Mouse (Mus musculus) gastrocnemius, postnatal 25 days (tissue): ENCODE measurements around the gene Zbtb7a. TPM values are rescaled to one million over a fixed set of nuclear protein-coding genes. Genes with fewer than 3 reads are reported as not detected.

ENCODE experiments used
- DNase-seq: peaks from one replicate; pipeline ENCODE4 v3.0.0; 2022
- total RNA-seq, 2 experiments: library from RNA; stranded (reverse); gene quantifications; 1 replicate in 1 of 2; 2 replicates in 1 of 2; pipeline ENCODE4 v1.2.3; 2021

Gene Zbtb7a
- total RNA-seq, 2 experiments from 2014 or later = 21.4 to 22.3 TPM

- no peak for DNase-seq
Observed at GRCm38 (mm10) chr10:81138821-81139528, 4.0 kb downstream of the Zbtb7a start.

DNA sequence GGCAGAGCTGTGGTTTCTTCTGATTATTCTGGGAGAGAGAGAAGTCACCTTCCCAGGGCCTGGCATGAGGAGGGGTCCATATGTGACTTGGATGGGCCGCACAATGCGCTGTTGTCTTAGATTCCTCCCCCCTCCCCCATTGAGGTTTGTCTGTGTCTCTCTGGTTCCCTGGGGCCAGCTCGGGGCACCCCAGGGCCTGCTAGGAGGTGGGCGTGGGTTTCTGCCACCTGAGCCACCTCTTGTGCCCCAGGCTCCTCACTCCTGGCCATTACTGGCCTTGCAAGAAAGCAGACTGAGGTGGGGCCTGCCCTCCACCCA lies 4.5 kb downstream of the Zbtb7a start:
- no peak for DNase-seq

DNA sequence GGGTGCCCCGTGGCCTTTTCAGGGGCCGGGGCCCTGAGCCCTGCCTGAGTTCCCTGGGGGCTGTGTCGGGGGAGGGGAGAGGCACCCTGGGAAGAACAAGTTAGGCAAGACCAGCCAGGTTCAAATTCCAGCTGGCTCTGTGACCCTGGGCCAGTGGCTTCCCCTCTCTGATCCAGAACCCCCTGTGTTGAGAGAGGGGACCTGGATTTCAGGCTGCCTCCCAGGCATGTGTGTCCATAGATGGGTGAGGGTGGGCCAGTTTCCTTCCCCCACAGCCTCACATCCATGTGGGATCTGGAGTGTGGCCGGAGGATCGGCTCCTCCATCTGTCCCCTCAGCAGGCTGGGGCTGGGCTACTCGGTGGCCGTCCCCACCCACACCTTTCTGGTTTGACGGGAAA lies 5.0 kb downstream of the Zbtb7a start:
- DNase-seq = no peak

GRCm38 (mm10) chr10:81140717-81141454 lies 5.9 kb downstream of the Zbtb7a start:
- DNase-seq = no peak

DNA sequence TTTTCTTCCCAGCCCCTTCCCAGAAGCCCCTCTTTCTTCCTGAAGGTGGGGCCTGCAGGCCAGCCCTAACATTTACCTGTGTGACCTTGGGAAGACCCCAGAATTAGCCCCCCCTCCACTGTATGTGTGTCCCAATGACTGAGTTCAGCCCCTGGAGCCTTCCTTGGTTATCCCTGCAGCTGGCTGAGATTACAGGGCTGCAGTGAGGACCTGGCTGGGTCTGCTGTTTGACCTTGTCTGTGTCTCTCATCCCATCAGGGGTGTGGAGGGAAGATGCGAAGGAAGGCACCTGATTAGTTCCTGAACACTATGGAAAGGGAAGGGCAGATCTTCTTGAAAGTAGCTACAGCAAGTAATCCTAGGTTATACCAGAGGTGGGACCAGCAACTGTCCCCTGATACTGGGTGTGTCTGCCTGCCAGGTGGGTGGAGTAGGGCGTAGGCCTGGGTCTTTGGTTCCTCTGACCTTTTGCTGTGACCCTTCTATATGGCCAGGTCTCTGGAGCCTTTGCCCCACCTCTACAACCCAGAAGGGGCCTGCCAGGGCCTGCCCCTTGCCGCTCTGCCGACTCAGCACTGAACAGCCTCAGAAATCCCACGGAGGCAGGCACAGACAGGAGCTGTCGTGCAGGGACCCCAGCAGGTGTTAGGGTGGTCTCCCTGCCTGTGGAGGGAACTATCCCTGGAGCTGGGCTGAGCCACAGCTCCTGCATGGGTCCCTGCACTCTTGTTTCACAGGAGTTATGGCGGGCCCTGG lies 6.6 kb downstream of the Zbtb7a start:
- DNase-seq = no peak

GRCm38 (mm10) chr10:81142551-81142981 lies 7.5 kb downstream of the Zbtb7a start:
- no peak for DNase-seq

- DNase-seq = no peak
Observed at GRCm38 (mm10) chr10:81143157-81143633, 8.2 kb downstream of the Zbtb7a start.

DNA sequence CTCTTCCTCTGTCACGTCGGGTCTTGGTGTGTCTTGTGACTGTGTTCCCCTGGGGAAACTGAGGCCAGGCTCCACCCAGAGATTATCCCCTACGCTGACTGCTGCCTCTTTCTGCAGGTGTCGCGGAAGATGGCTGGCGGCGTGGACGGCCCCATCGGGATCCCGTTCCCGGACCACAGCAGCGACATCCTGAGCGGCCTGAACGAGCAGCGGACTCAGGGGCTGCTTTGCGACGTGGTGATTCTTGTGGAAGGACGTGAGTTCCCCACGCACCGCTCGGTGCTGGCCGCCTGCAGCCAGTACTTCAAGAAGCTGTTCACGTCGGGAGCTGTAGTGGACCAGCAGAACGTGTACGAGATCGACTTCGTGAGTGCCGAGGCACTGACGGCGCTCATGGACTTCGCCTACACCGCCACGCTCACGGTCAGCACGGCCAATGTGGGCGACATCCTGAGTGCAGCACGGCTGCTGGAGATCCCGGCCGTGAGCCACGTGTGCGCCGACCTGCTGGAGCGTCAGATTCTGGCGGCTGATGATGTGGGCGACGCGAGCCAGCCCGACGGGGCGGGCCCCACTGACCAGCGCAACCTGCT lies 8.9 kb downstream of the Zbtb7a start:
- no peak for DNase-seq

GRCm38 (mm10) chr10:81144667-81145066 lies 9.6 kb downstream of the Zbtb7a start:
- no peak for DNase-seq

DNA sequence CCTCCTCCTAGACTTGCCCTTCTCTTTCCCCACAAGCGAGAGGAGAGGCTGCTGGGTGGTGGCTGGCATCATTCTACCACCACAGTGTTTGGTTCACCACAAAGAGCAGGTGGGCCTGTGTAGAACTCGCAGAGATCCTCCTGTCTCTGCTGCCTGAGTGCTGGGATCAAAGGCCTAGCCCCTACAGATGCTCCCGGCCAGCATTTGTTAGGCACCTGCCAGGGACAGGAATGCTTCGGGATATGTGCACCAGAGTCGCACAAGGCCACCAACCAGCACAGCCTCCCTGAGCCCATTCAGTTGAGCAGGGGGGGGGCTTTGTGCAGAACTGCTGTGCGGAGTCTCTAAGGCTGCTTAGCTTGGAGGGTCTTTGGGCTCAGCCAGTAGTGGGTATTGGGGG lies 10.3 kb downstream of the Zbtb7a start:
- DNase-seq = no peak

GRCm38 (mm10) chr10:81145778-81146177 lies 10.8 kb downstream of the Zbtb7a start:
- DNase-seq = no peak

DNA sequence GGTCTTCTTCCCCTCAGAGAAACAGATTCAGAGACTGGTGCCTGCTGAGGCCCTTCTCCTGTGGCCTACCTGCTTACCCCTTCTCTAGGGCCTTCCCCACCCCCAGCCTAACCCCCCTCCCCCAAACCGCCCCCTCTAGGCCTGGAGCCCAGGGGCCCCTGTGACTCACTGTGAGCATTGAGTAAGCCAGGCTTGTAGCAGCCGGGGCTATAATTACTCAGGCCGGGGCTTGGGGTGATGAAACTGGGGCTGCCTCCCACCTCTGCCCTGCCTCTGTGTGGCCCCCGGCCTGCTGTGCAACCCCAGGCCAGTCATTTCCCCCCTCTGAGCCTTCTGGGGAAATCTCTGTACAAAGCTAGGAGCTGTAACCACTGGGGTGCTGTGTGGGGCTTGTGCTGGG lies 11.3 kb downstream of the Zbtb7a start:
- no peak for DNase-seq

- no peak for DNase-seq
Observed at GRCm38 (mm10) chr10:81151261-81151660, 16.2 kb downstream of the Zbtb7a start.

DNA sequence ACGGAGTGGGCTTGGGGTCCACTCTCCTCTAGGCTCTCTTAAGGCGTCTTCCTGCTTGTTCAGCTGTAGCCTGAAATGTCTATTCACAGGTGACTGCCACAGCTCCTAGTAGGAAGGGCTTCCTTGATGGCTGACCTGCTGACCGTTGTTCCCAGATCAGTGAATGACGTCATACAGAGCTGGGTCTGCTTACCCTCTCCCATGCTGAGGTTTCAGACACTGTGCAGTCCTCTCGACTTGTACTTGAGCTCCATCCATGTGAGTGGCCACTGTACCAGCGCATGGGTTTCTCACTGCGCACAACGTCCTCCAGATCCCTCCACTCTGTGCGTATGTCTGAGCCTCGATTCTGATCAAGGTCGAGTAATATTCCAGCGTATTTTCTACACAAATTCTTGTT lies 17.6 kb downstream of the Zbtb7a start:
- DNase-seq = no peak

DNA sequence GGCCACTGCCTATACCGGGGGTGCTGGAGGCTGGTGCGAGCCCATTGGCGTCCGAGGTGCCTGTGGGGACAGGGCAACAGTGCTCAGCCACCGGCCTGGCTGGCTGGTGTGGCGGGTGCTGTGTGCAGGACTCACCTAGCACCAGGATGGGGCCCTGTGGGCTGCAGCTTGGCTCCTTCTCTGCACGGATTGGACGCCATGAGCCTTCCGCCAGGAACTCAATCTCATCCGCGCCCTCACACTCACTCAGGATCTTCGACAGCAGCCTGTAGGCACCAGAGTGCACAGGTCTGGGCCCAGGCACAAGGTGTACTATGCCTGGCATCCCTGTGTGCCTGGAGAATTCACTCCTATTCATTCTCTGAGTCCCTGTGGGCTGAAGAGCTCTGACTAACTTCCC lies 19.3 kb downstream of the Zbtb7a start:
- no peak for DNase-seq

- no peak for DNase-seq
Observed at GRCm38 (mm10) chr10:81154736-81155135, 19.7 kb downstream of the Zbtb7a start.

GRCm38 (mm10) chr10:81161602-81162317 lies 26.7 kb downstream of the Zbtb7a start:
- DNase-seq = no peak

DNA sequence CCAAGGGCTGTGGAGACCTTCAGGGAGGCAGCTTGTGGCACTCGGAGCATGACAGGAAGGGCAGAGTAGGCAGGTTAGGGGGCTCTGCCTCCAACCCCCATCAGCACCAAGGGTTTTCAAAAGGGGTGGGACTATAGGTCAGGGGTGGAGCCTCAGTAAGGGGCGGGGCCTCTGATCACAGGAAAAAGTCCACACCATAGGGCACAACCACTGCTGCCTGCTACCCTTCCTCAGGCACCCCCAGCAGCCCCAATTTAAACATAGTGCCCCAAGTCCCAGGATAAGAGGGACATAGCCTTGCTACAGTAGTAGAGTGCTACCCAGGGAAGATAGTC lies 27.3 kb downstream of the Zbtb7a start:
- DNase-seq = no peak

- no peak for DNase-seq
Observed at GRCm38 (mm10) chr10:81165118-81165517, 30.1 kb downstream of the Zbtb7a start.

GRCm38 (mm10) chr10:81167200-81168086 lies 32.4 kb downstream of the Zbtb7a start, which contains the start of gene Pias4:
Pias4 (minus strand) TSS chr10:81167923.
- peak; percentile 100 for DNase-seq

DNA sequence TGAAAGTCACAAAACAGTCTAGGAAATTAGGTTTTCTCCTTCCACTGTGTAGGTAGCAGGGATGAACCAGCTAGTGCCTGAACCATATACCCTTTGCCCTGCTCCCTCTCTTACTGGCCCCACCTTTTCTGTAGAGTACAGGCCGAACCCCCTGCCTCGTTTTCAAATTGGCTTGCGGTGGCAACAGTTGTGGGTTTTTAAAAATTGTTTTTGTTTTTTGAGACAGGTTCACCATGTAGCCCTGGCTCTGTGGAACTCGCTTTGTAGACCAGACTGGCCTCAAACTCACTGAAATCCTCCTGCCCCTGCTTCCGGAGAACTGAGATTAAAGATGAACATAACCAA lies 33.0 kb downstream of the Zbtb7a start:
- DNase-seq = no peak
